Mouse (Mus musculus) left cerebral cortex, postnatal 25 days (tissue): ENCODE data around the gene Mettl4. TPM values are rescaled to one million over a fixed set of nuclear protein-coding genes. Genes with fewer than 3 reads are reported as not detected.
A peak's percentile ranks its signal among the peaks of the same experiment; 100 is the strongest.
"Not testable (repeated sequence)": the region's sequence is repeated elsewhere in the genome, so short reads cannot be mapped to it uniquely, and the experiment has no call there.

ENCODE experiments used
- DNase-seq, 2 experiments: peaks; one replicate each; pipeline ENCODE4 v3.0.0; 2022; ENCODE audit warnings: low spot score in 2 of 2, mixed read lengths in 1 of 2
- intact Hi-C: fragments of 180-260 bp; cut with DNase I; formaldehyde crosslinking; loops from one replicate; pipeline ENCODE4 v1.15.1; 2025
- total RNA-seq, 2 experiments: library from RNA; stranded (reverse); gene quantifications; 2 replicates each; pipeline ENCODE4 v1.2.3; 2021

Gene Mettl4
- 10 to 100 TPM; 16.0 to 17.1 TPM for total RNA-seq

- DNase-seq, result peak; percentile 93 to 98
- intact Hi-C loops, result loop anchor here (2.0 kb wide), 1 partner anchor 115 kb away; no protein-coding TSS in a partner anchor
Measured at GRCm38 (mm10) chr17:94749466-94750135, at the start of gene Mettl4. Gene Mettl4 (minus strand): TSS chr17:94750019.

- intact Hi-C loops, result no loop called here
- DNase-seq, result no peak
Measured at GRCm38 (mm10) chr17:94778871-94779482, 29.2 kb upstream of the Mettl4 start.

- intact Hi-C loops, result no loop called here
- DNase-seq, result no peak
Measured at GRCm38 (mm10) chr17:94768491-94768890, 18.7 kb upstream of the Mettl4 start.

GRCm38 (mm10) chr17:94764711-94765110, 14.9 kb upstream of the Mettl4 start:
- intact Hi-C loops, result no loop called here
- DNase-seq, result no peak

GRCm38 (mm10) chr17:94764011-94764410, 14.2 kb upstream of the Mettl4 start:
- DNase-seq, result no peak
- intact Hi-C loops, result no loop called here

- no peak for DNase-seq
- intact Hi-C loops, result no loop called here
Measured at GRCm38 (mm10) chr17:94762405-94762804, 12.6 kb upstream of the Mettl4 start.

GRCm38 (mm10) chr17:94750136-94750729, 414 bp upstream of the Mettl4 start:
- DNase-seq, result no peak
- intact Hi-C loops, result no loop called here

GRCm38 (mm10) chr17:94738173-94738572, 11.6 kb downstream of the Mettl4 start:
- no peak for DNase-seq
- intact Hi-C loops, result no loop called here

GRCm38 (mm10) chr17:94735885-94736284, 13.9 kb downstream of the Mettl4 start:
- intact Hi-C loops, result loop anchor here (2.0 kb wide), 2 partner anchors 1539 to 1577 kb away; no protein-coding TSS in a partner anchor
- no peak for DNase-seq

GRCm38 (mm10) chr17:94735437-94735836, 14.4 kb downstream of the Mettl4 start:
- intact Hi-C loops, result loop anchor here (2.0 kb wide), 2 partner anchors 1539 to 1577 kb away; no protein-coding TSS in a partner anchor
- peak; percentile 19 to 39 for DNase-seq

GRCm38 (mm10) chr17:94730416-94730815, 19.4 kb downstream of the Mettl4 start:
- intact Hi-C loops, result not testable (repeated sequence)
- DNase-seq, result peak; percentile 47 to 65

- intact Hi-C loops, result no loop called here
- no peak for DNase-seq
Measured at GRCm38 (mm10) chr17:94726750-94727149, 23.1 kb downstream of the Mettl4 start.

GRCm38 (mm10) chr17:94673515-94674317, 76.1 kb downstream of the Mettl4 start:
- no peak for DNase-seq
- intact Hi-C loops, result loop anchor here (2.0 kb wide), 1 partner anchor 17 kb away; no protein-coding TSS in a partner anchor
